Mouse (Mus musculus): ENCODE results near the gene Eya3. TPM values are rescaled to one million over a fixed set of nuclear protein-coding genes. Genes with fewer than 3 reads are reported as not detected.

Eya3 gene
- polyA plus RNA-seq, 1 experiment from 2014 or later, result 34.1 TPM

- no peak overlapping the region for H3K9ac ChIP-seq (ENCODE audit: low read depth, low read length)
- no peak for DNase-seq (ENCODE audit: low spot score)
- no peak for ATAC-seq (ENCODE audit: low FRiP score)
- H3K36me3 ChIP-seq (ENCODE audit: control insufficient read depth, insufficient read depth, low read length), result no peaks in the 10 kb centered on the region
- H3K27me3 ChIP-seq (ENCODE audit: control insufficient read depth, insufficient read depth, low read length), result no peaks in the 10 kb centered on the region
- H3K4me3 ChIP-seq (ENCODE audit: low read depth, low read length), result no peak overlapping the region
- 88% methylated on average over 5 of the region's 5 CpGs for WGBS
- no peaks in the 10 kb centered on the region for H3K9me3 ChIP-seq (ENCODE audit: control insufficient read depth, low read length)
- H3K4me2 ChIP-seq (replicated peaks; ENCODE audit: low read depth, low read length), result no peak overlapping the region
- H3K4me1 ChIP-seq (replicated peaks; ENCODE audit: control insufficient read depth, insufficient read depth, low read length), result no peaks in the 10 kb centered on the region
- no peak overlapping the region for H3K27ac ChIP-seq (ENCODE audit: low read depth, low read length)
Measured at GRCm38 (mm10) chr4:132624034-132624657, 14.6 kb upstream of the Eya3 start.

- no peaks in the 10 kb centered on the region for H3K36me3 ChIP-seq (ENCODE audit: control insufficient read depth, insufficient read depth, low read length)
- no peak overlapping the region for H3K4me2 ChIP-seq (replicated peaks; ENCODE audit: low read depth, low read length)
- no peaks in the 10 kb centered on the region for H3K4me1 ChIP-seq (replicated peaks; ENCODE audit: control insufficient read depth, insufficient read depth, low read length)
- DNase-seq (ENCODE audit: low spot score) (peak; percentile 49), ATAC-seq (ENCODE audit: low FRiP score) (no peak)
- no peaks in the 10 kb centered on the region for H3K27me3 ChIP-seq (ENCODE audit: control insufficient read depth, insufficient read depth, low read length)
- no peaks in the 10 kb centered on the region for H3K9me3 ChIP-seq (ENCODE audit: control insufficient read depth, low read length)
- no peak overlapping the region for H3K27ac ChIP-seq (ENCODE audit: low read depth, low read length)
- H3K9ac ChIP-seq (ENCODE audit: low read depth, low read length), result no peak overlapping the region
- WGBS, result 18% methylated on average over 2 of the region's 2 CpGs
- H3K4me3 ChIP-seq (ENCODE audit: low read depth, low read length), result no peak overlapping the region
Measured at GRCm38 (mm10) chr4:132628830-132629229, 10.0 kb upstream of the Eya3 start.

GRCm38 (mm10) chr4:132635971-132636370, 2.8 kb upstream of the Eya3 start:
- no peak overlapping the region for H3K9ac ChIP-seq (ENCODE audit: low read depth, low read length)

DNA sequence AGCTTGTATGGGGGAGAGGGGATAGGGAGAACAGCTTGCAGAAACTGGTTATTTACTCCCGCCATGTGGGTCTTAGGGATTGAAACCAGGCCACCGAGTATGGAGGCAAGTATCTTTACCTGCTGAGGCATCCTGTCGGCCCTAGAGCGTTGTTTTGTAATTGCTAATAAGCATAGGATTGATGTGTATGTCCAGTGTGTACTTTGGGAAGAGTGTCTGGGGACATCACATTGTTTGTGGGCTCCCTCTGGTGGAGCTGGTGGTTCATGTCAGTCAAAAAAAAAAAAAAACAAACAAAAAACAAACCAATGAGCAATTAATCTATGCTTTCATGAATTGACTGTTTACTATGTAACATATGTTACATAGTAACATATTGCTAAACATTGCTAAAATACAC, 2.2 kb upstream of the Eya3 start:
- DNase-seq (ENCODE audit: low spot score) (peak; percentile 49), ATAC-seq (ENCODE audit: low FRiP score) (no peak)
- 0 out of 2 replicates have a peak, but pooled peaks cover 2% of the 10 kb centered on the region for H3K4me1 ChIP-seq (replicated peaks; ENCODE audit: control insufficient read depth, insufficient read depth, low read length)
- WGBS, result 47% methylated on average over 4 of the region's 4 CpGs
- no peak overlapping the region for H3K9ac ChIP-seq (ENCODE audit: low read depth, low read length)
- H3K27ac ChIP-seq (ENCODE audit: low read depth, low read length), result no peak overlapping the region
- H3K4me2 ChIP-seq (replicated peaks; ENCODE audit: low read depth, low read length), result no peak overlapping the region
- H3K27me3 ChIP-seq (ENCODE audit: control insufficient read depth, insufficient read depth, low read length), result no peaks in the 10 kb centered on the region
- no peaks in the 10 kb centered on the region for H3K36me3 ChIP-seq (ENCODE audit: control insufficient read depth, insufficient read depth, low read length)
- H3K9me3 ChIP-seq (ENCODE audit: control insufficient read depth, low read length), result no peaks in the 10 kb centered on the region
- H3K4me3 ChIP-seq (ENCODE audit: low read depth, low read length), result no peak overlapping the region

More at GRCm38 (mm10) chr4:132635971-132636370, 2.8 kb upstream of the Eya3 start:
- H3K27ac ChIP-seq (ENCODE audit: low read depth, low read length), result no peak overlapping the region
- no peaks in the 10 kb centered on the region for H3K27me3 ChIP-seq (ENCODE audit: control insufficient read depth, insufficient read depth, low read length)
- H3K36me3 ChIP-seq (ENCODE audit: control insufficient read depth, insufficient read depth, low read length), result no peaks in the 10 kb centered on the region
- H3K4me3 ChIP-seq (ENCODE audit: low read depth, low read length), result no peak overlapping the region
- H3K4me2 ChIP-seq (replicated peaks; ENCODE audit: low read depth, low read length), result no peak overlapping the region
- no peaks in the 10 kb centered on the region for H3K9me3 ChIP-seq (ENCODE audit: control insufficient read depth, low read length)
- DNase-seq (ENCODE audit: low spot score), result no peak
- ATAC-seq (ENCODE audit: low FRiP score), result no peak
- 0 out of 2 replicates have a peak, but pooled peaks cover 2% of the 10 kb centered on the region for H3K4me1 ChIP-seq (replicated peaks; ENCODE audit: control insufficient read depth, insufficient read depth, low read length)
- 98% methylated on average over 2 of the region's 2 CpGs for WGBS

- DNase-seq (ENCODE audit: low spot score), result no peak
Measured at GRCm38 (mm10) chr4:132639191-132639713, 465 bp downstream of the Eya3 start.

GRCm38 (mm10) chr4:132647439-132647838, 8.7 kb downstream of the Eya3 start:
- no peak for ATAC-seq (ENCODE audit: low FRiP score)
- Histone ChIP-seq H3K4me2 (replicated peaks; ENCODE audit: low read depth, low read length) (no peak overlapping the region), H3K27ac (ENCODE audit: low read depth, low read length) (no peak overlapping the region), H3K36me3 (ENCODE audit: control insufficient read depth, insufficient read depth, low read length) (no peaks in the 10 kb centered on the region), H3K4me1 (replicated peaks; ENCODE audit: control insufficient read depth, insufficient read depth, low read length) (no peaks in the 10 kb centered on the region), H3K9me3 (ENCODE audit: control insufficient read depth, low read length) (no peaks in the 10 kb centered on the region), H3K27me3 (ENCODE audit: control insufficient read depth, insufficient read depth, low read length) (no peaks in the 10 kb centered on the region), H3K4me3 (ENCODE audit: low read depth, low read length) (no peak overlapping the region), H3K9ac (ENCODE audit: low read depth, low read length) (no peak overlapping the region)
- DNase-seq (ENCODE audit: low spot score), result no peak
- WGBS, result 85% methylated on average over 7 of the region's 7 CpGs

More at GRCm38 (mm10) chr4:132639191-132639713, 465 bp downstream of the Eya3 start:
- no peaks in the 10 kb centered on the region for H3K27me3 ChIP-seq (ENCODE audit: control insufficient read depth, insufficient read depth, low read length)
- ATAC-seq (ENCODE audit: low FRiP score), result no peak
- 0 out of 2 replicates have a peak, but pooled peaks cover 2% of the 10 kb centered on the region for H3K4me1 ChIP-seq (replicated peaks; ENCODE audit: control insufficient read depth, insufficient read depth, low read length)
- H3K4me2 ChIP-seq (replicated peaks; ENCODE audit: low read depth, low read length), result peak overlapping the region; percentile 89
- WGBS, result 0% methylated on average over 30 of the region's 35 CpGs
- H3K36me3 ChIP-seq (ENCODE audit: control insufficient read depth, insufficient read depth, low read length), result no peaks in the 10 kb centered on the region
- H3K4me3 ChIP-seq (ENCODE audit: low read depth, low read length), result peak overlapping the region; percentile 95
- H3K27ac ChIP-seq (ENCODE audit: low read depth, low read length), result peak overlapping the region; percentile 80
- H3K9me3 ChIP-seq (ENCODE audit: control insufficient read depth, low read length), result no peaks in the 10 kb centered on the region
- H3K9ac ChIP-seq (ENCODE audit: low read depth, low read length), result peak overlapping the region; percentile 90

DNA sequence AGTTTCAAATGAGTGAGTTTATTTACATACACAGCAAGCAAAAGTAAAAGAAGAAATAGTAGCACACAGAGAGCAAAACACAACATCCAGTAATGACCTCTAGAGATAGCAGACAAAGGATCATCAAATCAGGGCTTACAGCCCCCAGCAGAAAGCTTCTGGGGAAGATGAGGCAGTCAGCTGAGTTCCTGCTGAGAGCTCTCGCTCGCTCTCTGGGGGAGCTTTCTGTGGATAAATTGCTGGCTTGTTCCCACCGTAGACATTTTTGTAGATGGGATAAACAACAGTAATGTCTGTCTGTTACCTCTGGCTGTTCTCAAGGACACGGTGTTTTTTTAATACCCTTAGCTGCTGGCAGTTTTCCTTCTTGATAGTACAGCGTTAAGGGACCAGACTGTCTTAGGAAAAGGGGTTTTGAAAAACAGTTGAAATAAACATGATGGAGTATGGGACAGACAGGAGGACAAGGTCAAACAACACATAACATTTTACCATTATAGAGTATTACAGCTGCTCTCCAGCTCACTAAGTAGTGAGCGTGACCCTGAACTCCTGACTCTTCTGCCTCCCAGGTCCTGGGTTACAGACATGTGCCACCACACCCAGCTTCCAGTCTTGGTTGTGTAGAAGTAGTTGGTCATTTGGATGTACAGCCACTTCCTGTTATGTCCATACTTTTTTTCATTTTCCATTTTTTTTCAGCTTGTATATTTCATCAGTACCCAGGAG, 10.6 kb downstream of the Eya3 start:
- WGBS, result 78% methylated on average over 6 of the region's 6 CpGs
- H3K4me3 ChIP-seq (ENCODE audit: low read depth, low read length), result no peak overlapping the region
- no peak for ATAC-seq (ENCODE audit: low FRiP score)
- no peak overlapping the region for H3K27ac ChIP-seq (ENCODE audit: low read depth, low read length)
- H3K4me2 ChIP-seq (replicated peaks; ENCODE audit: low read depth, low read length), result no peak overlapping the region
- no peak overlapping the region for H3K9ac ChIP-seq (ENCODE audit: low read depth, low read length)
- H3K4me1 ChIP-seq (replicated peaks; ENCODE audit: control insufficient read depth, insufficient read depth, low read length), result no peaks in the 10 kb centered on the region
- no peaks in the 10 kb centered on the region for H3K27me3 ChIP-seq (ENCODE audit: control insufficient read depth, insufficient read depth, low read length)
- H3K9me3 ChIP-seq (ENCODE audit: control insufficient read depth, low read length), result no peaks in the 10 kb centered on the region
- no peak for DNase-seq (ENCODE audit: low spot score)
- no peaks in the 10 kb centered on the region for H3K36me3 ChIP-seq (ENCODE audit: control insufficient read depth, insufficient read depth, low read length)

- Histone ChIP-seq H3K9me3 (ENCODE audit: control insufficient read depth, low read length) (no peaks in the 10 kb centered on the region), H3K4me3 (ENCODE audit: low read depth, low read length) (no peak overlapping the region), H3K27ac (ENCODE audit: low read depth, low read length) (no peak overlapping the region), H3K36me3 (ENCODE audit: control insufficient read depth, insufficient read depth, low read length) (no peaks in the 10 kb centered on the region), H3K4me1 (replicated peaks; ENCODE audit: control insufficient read depth, insufficient read depth, low read length) (no peaks in the 10 kb centered on the region), H3K9ac (ENCODE audit: low read depth, low read length) (no peak overlapping the region), H3K4me2 (replicated peaks; ENCODE audit: low read depth, low read length) (no peak overlapping the region), H3K27me3 (ENCODE audit: control insufficient read depth, insufficient read depth, low read length) (no peaks in the 10 kb centered on the region)
- ATAC-seq (ENCODE audit: low FRiP score) (no peak), DNase-seq (ENCODE audit: low spot score) (no peak)
- 51% methylated on average over 4 of the region's 4 CpGs for WGBS
Measured at GRCm38 (mm10) chr4:132652842-132653241, 14.1 kb downstream of the Eya3 start.

All from hindbrain, embryonic 11.5 days (tissue).